Mouse (Mus musculus) heart, embryonic 16.5 days (tissue): Measurements from ENCODE around the gene Prpf31. TPM values are rescaled to one million over a fixed set of nuclear protein-coding genes. Genes with fewer than 3 reads are reported as not detected.
A peak's percentile ranks its signal among the peaks of the same experiment; 100 is the strongest.

ENCODE experiments used
- ATAC-seq: fragments of 200-750 bp; cut with Nextera tagmentation; replicated peaks from 2 replicates; pipeline ENCODE4 v1.8.0; 2017; ENCODE audit warnings: moderate number of reproducible peaks; ENCODE audit not compliant: insufficient read depth, low FRiP score; ENCODE audit errors: extremely low read depth
- H3K27ac ChIP-seq: fragments of 300-500 bp; sonication (generic); 2 replicates; pipeline ENCODE4 v1.5.1; 2014; ENCODE audit warnings: mild to moderate bottlenecking, low read length, control low read depth, moderate library complexity
- H3K27me3 ChIP-seq: fragments of 300-500 bp; sonication (generic); 2 replicates; pipeline ENCODE4 v1.6.1; 2014; ENCODE audit warnings: low read length, mixed read lengths; ENCODE audit not compliant: control insufficient read depth, insufficient read depth
- H3K36me3 ChIP-seq: fragments of 300-500 bp; sonication (generic); 2 replicates; pipeline ENCODE4 v1.6.1; 2014; ENCODE audit not compliant: control insufficient read depth, insufficient read depth
- H3K4me1 ChIP-seq: fragments of 300-500 bp; sonication (generic); 2 replicates; pipeline ENCODE4 v1.6.1; 2014; ENCODE audit warnings: low read length, mixed read lengths; ENCODE audit not compliant: control insufficient read depth, insufficient read depth
- H3K4me2 ChIP-seq: fragments of 300-500 bp; sonication (generic); 2 replicates; pipeline ENCODE4 v1.6.1; 2014; ENCODE audit warnings: low read depth, mild to moderate bottlenecking, control low read depth, low read length
- H3K4me3 ChIP-seq: fragments of 300-500 bp; sonication (generic); 2 replicates; pipeline ENCODE4 v1.5.1; 2014; ENCODE audit warnings: mild to moderate bottlenecking, control low read depth, low read length
- H3K9ac ChIP-seq: fragments of 300-500 bp; sonication (generic); 2 replicates; pipeline ENCODE4 v1.6.1; 2014; ENCODE audit warnings: low read length, control low read depth
- H3K9me3 ChIP-seq: fragments of 300-500 bp; sonication (generic); replicated peaks from 2 replicates; pipeline ENCODE4 v1.6.1; 2016; ENCODE audit warnings: low read length; ENCODE audit not compliant: control insufficient read depth
- WGBS: fragments of 180-500 bp; shearing (Covaris S2); extraction: QIAGEN DNeasy Blood & Tissue Kit; methylation state at CpG from one replicate; pipeline ENCODE4 v1.1.7; 2014; 5-methylcytosine and 5-hydroxymethylcytosine counted together
- polyA plus RNA-seq: library from polyadenylated mRNA; unstranded; fragments of >200 nt; fragmentation: Nextera tagmentation; extraction: Ambion mirVana; gene quantifications from 2 replicates; pipeline ENCODE4 v1.2.1, GENCODE M21; 2015

Prpf31 gene
- polyA plus RNA-seq, 1 experiment from 2014 or later: 62.2 TPM

DNA sequence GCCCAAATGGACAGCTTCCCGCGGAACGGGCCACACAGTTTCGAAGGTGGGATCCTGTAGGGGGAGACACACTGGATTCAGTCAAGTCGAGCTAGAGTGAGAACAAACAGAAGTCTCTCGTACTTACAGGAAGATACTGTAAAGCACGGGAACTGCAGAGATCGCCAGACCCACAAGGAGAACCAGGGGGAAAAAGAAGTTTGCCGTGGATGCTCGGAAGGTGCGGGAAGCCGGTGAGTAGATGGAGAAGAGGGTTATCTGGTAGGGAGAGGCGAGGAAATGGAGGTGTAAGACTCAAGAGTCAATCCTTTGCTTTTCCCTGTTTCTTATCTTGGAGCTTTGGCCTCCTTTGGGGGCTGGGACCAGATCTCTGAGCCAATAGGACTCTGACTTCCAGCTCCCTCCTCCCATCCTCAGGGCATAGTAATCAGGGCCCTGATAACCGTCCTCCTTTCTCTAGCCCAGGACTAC, 37.2 kb downstream of the Prpf31 start:
- H3K9ac ChIP-seq: peak overlapping the region; percentile 43; the same call in 1 of the 2 replicates
- 8% methylated on average over 14 of the region's 14 CpGs for WGBS
- no peaks in the 10 kb centered on the region for H3K9me3 ChIP-seq
- H3K4me3 ChIP-seq: peak overlapping the region; percentile 23
- peaks cover 28% of the 10 kb centered on the region for H3K4me1 ChIP-seq
- H3K27ac ChIP-seq: no peak overlapping the region
- H3K27me3 ChIP-seq: no peaks in the 10 kb centered on the region
- H3K4me2 ChIP-seq: peak overlapping the region; percentile 7
- no peak for ATAC-seq
- peaks cover 11% of the 10 kb centered on the region for H3K36me3 ChIP-seq

DNA sequence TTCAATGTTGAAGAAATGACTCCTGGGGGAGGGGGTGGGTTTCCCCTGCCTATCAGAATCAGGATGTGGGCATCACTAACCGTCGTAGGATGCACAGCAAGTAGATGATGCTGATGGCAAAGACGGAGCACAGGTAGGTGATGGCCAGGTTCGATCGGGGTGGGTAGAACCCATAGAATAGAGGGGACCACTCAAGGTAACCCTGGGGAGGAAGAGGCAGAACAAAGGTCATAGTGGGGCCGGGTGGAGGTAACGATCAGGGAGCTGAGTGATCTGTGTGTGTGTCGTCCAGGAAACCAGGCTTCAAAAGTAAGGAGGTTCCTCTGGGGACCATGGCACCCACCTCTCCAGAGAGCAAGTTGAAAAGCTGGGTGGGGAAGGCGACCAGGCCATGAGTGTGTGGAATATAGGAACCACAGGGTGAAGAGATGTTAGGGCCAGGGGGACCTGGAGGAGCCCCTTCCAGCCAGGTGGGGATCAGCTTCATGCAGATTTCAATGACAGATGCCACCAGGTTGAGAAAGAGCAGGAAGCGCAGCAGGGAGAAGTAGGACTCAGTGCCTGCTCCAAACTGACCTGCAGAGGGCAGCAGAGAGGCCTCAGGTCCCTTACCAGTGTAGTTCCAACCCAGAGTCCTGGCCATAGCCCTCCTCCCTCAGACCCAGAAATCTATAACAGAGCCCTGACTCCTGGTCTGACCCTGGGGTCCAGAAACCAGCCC, 44.9 kb downstream of the Prpf31 start:
- H3K27me3 ChIP-seq: no peaks in the 10 kb centered on the region
- no peak overlapping the region for H3K4me3 ChIP-seq
- ATAC-seq: peak; percentile 80
- H3K4me2 ChIP-seq: no peak overlapping the region
- H3K9ac ChIP-seq: no peak overlapping the region
- H3K27ac ChIP-seq: no peak overlapping the region
- WGBS: 66% methylated on average over 10 of the region's 10 CpGs
- H3K9me3 ChIP-seq: no peaks in the 10 kb centered on the region
- H3K4me1 ChIP-seq: no peaks in the 10 kb centered on the region
- H3K36me3 ChIP-seq: no peaks in the 10 kb centered on the region

DNA sequence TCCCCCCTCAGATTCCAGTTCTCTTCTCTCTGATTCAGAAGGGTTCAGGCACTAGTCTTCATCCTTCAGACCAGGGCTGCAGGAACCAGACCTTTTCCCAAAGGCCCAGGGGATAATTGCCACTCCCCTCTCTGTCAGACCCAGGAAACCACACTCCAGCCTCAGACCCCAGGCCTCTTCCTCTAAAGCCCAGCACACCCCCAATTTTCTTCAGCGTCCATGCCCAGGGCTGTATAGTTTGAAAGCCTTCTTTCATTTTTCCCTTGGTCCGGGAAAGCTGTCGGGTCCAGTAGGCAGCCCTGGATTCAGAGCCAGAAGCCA, 45.4 kb downstream of the Prpf31 start:
- H3K27ac ChIP-seq: no peak overlapping the region
- no peak overlapping the region for H3K4me3 ChIP-seq
- no peaks in the 10 kb centered on the region for H3K27me3 ChIP-seq
- no peak overlapping the region for H3K4me2 ChIP-seq
- H3K9me3 ChIP-seq: no peaks in the 10 kb centered on the region
- no peak for ATAC-seq
- no peak overlapping the region for H3K9ac ChIP-seq
- H3K4me1 ChIP-seq: no peaks in the 10 kb centered on the region
- H3K36me3 ChIP-seq: 0 out of 2 replicates have a peak, but pooled peaks cover 1% of the 10 kb centered on the region
- WGBS: 79% methylated on average over 3 of the region's 3 CpGs

DNA sequence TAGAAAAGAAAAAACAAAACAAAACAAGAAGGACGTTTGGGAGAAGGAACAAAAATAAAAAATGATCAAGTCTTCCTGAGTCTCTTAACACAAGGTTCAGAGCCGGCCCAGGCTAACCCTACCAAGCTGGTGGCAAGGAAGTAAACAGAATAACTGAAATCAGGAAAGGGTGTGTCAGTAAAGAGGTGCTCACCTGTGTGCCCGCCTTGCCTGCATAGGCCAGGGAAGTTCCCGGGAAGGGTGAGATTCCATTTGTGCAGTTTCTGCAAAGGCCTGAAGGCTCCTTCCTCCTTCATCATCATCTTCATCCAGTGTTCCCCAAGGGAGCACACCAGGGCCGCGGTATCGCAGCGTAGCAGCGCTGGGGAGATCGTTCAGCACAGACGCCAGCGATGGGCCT, 46.6 kb downstream of the Prpf31 start:
- Histone ChIP-seq H3K27me3 (no peaks in the 10 kb centered on the region), H3K9me3 (no peaks in the 10 kb centered on the region), H3K4me1 (no peaks in the 10 kb centered on the region), H3K27ac (no peak overlapping the region), H3K9ac (no peak overlapping the region), H3K4me2 (no peak overlapping the region), H3K36me3 (0 out of 2 replicates have a peak, but pooled peaks cover 2% of the 10 kb centered on the region), H3K4me3 (no peak overlapping the region)
- ATAC-seq: no peak
- whole genome bisulfite sequencing: 85% methylated on average over 12 of the region's 12 CpGs

DNA sequence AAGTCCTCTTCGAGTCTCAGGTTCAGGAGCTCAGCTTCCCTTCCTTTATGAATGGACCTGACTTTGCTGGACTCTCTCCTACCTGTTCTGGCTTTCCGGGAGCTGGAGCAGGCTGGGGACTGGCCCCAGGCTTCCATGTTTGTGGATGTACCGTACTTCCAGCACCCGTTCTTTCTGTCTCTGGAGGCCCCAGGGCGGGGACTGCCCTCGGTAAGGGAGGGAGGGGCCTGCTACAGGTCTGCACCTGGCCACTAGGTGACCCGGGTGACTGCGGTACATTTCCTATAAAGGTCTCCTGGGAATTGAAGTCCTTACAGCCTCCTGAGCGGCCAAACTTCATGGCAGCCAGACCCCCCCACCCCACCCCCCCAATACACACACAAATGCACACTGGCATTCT, 47.6 kb downstream of the Prpf31 start, which contains the start of gene Tmc4:
Gene Tmc4 (minus strand): TSS at position 212 of the 400 bp plus-strand sequence.
- H3K9ac ChIP-seq: no peak within 1 kb of the TSS
- no peak within 1 kb of the TSS for H3K4me2 ChIP-seq
- no peaks in the 10 kb centered on the region for H3K9me3 ChIP-seq
- ATAC-seq: no peak
- no peaks in the 10 kb centered on the region for H3K27me3 ChIP-seq
- no peak within 1 kb of the TSS for H3K27ac ChIP-seq
- H3K4me1 ChIP-seq: no peaks in the 10 kb centered on the region
- no peak within 1 kb of the TSS for H3K4me3 ChIP-seq
- 0 out of 2 replicates have a peak, but pooled peaks cover 2% of the 10 kb centered on the region for H3K36me3 ChIP-seq
- 53% methylated on average over 9 of the region's 9 CpGs for WGBS

DNA sequence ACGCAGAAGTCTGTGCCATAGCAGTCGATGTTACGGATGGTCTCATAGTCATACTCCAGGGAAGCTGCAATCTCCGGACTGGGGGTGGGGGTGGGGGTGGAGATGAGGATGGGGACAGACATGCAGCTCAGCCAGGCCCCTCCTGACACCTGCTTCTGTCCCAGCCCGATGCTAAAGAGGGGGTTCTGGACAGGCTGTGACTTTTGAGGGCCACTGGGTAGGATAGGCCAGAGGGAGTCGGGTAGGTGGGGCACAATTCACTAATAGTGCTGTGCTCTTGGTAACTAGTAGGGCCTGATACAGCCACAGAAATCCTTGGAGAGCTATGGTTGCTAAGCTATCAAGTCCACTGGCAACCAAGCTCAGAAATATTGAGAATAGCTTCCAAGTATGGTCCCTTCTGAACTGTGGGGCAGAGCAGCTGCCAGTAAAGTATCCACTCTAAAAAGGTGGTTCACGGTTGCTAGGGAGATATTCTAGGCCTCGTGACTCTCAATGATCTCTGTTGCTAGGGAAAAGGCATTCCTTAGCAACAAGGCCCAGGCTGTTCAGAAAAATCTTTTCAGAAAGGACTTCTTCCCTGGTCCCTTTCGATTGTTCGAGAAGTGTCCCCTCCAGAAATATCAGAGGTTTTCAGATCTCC, 54.2 kb downstream of the Prpf31 start:
- 84% methylated on average over 10 of the region's 10 CpGs for WGBS
- Histone ChIP-seq H3K4me3 (no peak overlapping the region), H3K36me3 (peaks cover 16% of the 10 kb centered on the region), H3K27ac (no peak overlapping the region), H3K9ac (no peak overlapping the region), H3K4me2 (no peak overlapping the region), H3K4me1 (no peaks in the 10 kb centered on the region), H3K27me3 (no peaks in the 10 kb centered on the region), H3K9me3 (no peaks in the 10 kb centered on the region)
- ATAC-seq: no peak

DNA sequence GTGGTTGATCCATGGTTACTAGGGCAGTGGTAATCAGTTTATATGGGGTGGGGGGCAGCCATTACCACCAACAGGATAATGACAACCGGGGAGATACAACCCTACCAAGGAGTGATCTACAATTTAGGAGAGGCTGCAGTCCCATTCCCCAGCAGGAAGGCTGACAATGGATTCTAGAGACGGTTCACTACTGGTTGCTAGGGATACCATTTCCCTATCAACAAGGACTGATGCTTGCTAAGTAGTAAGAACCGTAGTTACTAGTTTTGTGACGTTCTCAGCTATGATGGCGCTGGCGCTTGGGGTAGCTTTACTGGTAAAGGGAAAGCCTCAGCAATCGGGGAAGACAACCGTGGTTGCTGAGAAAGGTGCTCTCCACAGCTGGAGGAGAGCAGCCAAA, 54.9 kb downstream of the Prpf31 start:
- H3K27me3 ChIP-seq: no peaks in the 10 kb centered on the region
- H3K27ac ChIP-seq: no peak overlapping the region
- no peak overlapping the region for H3K4me3 ChIP-seq
- no peaks in the 10 kb centered on the region for H3K9me3 ChIP-seq
- no peak overlapping the region for H3K4me2 ChIP-seq
- ATAC-seq: no peak
- H3K36me3 ChIP-seq: peaks cover 16% of the 10 kb centered on the region
- no peak overlapping the region for H3K9ac ChIP-seq
- H3K4me1 ChIP-seq: no peaks in the 10 kb centered on the region
- 87% methylated on average over 8 of the region's 8 CpGs for WGBS

DNA sequence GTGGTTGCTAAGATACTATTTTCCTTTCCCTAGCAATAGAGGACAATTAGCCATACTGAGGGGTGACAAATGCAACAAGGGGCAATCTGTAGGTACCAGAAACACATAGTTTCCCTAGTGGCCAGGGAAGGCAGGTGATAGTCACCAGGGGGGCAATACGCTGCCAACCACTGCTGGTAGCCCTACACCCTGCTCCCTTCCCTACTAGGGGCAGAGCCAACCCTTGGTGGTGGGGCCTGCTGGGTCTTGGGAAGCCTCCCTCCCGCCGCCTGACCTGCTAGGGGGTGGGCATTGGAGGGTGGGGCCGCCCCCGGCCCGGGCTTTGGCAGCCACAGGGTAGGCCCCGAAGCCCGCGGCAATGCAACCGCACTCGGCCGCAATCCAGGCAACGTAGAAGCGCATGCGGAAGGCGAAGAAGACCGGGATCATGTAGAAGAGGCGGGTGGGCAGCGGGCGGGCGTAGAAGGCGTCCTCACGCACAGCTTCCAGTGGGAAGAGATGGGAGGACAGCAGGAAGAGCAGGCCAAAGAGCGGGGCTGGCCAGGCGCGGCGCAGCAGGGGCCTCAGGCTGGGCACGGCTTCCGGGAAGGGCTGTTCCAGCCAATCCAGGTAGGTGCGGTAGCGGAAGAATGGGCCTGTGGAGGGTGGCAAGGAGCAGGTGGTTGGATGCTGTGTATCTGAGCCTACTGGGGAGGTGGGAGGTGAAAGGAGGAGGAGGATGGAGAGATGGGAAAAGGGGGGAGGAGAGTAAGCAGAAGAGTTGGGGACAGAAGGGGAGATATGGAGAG, 55.8 kb downstream of the Prpf31 start:
- Histone ChIP-seq H3K4me3 (no peak overlapping the region), H3K9ac (no peak overlapping the region), H3K36me3 (peaks cover 14% of the 10 kb centered on the region), H3K27me3 (no peaks in the 10 kb centered on the region), H3K4me2 (no peak overlapping the region), H3K27ac (no peak overlapping the region), H3K9me3 (no peaks in the 10 kb centered on the region), H3K4me1 (no peaks in the 10 kb centered on the region)
- WGBS: 83% methylated on average over 31 of the region's 31 CpGs
- no peak for ATAC-seq

DNA sequence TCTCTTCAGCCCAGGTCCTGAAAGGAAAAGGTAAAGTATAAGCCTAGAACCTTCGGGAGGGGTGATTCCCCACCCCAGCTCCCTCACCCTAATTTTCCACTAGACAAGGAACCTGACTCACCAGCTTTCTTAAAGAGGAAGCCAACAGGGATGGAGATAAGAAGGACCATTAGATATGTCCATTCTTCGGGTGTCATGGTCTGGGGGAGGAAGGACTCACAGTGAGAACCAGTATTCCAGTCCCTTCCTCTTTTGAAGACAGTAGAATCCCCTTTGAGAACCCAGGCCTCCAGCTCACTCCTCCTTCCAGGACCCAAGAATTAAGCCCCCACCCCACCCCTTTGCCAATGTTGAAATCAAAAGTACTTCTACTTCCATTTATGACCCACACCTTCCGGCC, 62.1 kb downstream of the Prpf31 start:
- peak overlapping the region; percentile 83 for H3K4me3 ChIP-seq
- peaks cover 10% of the 10 kb centered on the region for H3K36me3 ChIP-seq
- no peak overlapping the region; the same call in 1 of the 2 replicates for H3K27ac ChIP-seq
- peaks cover 11% of the 10 kb centered on the region for H3K4me1 ChIP-seq
- no peaks in the 10 kb centered on the region for H3K9me3 ChIP-seq
- 26% methylated on average over 3 of the region's 3 CpGs for WGBS
- no peak for ATAC-seq
- peak overlapping the region; percentile 90 for H3K9ac ChIP-seq
- peak overlapping the region; percentile 70 for H3K4me2 ChIP-seq
- H3K27me3 ChIP-seq: no peaks in the 10 kb centered on the region
